Mouse (Mus musculus): ENCODE measurements around the gene Krt2. TPM values are rescaled to one million over a fixed set of nuclear protein-coding genes. Genes with fewer than 3 reads are reported as not detected.

Krt2 gene
- total RNA-seq (2017), result not detected in 3 replicates

DNA sequence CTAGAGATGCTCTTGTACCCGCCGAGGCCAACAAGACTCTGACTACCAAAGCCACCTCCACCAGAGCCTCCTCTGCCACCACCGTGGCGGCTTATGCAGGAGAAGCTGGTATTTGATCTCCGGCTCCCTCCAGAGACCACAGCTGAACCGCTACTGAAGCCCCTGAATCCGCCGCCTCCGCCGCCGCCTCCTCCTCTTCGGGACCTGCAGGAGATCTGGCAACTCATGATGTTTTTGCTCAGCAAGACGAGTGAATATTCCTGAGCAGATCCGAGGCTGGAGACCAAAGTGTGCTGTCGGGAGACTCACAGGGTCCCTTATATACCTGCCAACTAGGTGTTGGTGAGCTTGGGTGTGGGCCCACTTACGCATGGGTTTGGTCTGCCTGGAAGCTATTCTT is at the start of gene Krt2:
Gene Krt2, minus strand, starts transcription at position 295 of the 400 bp plus-strand sequence.
- no peak for ATAC-seq (replicated peaks; ENCODE audit: insufficient number of reproducible peaks, low FRiP score, low TSS enrichment, poor library complexity, severe bottlenecking)

- no peak for ATAC-seq (replicated peaks; ENCODE audit: insufficient number of reproducible peaks, low FRiP score, low TSS enrichment, poor library complexity, severe bottlenecking)
These were observed 48.8 kb upstream of the Krt2 start for GRCm38 (mm10) chr15:101866754-101867153.

- no peak for ATAC-seq (replicated peaks; ENCODE audit: insufficient number of reproducible peaks, low FRiP score, low TSS enrichment, poor library complexity, severe bottlenecking)
These were observed 42.6 kb upstream of the Krt2 start for GRCm38 (mm10) chr15:101860421-101861130.

DNA sequence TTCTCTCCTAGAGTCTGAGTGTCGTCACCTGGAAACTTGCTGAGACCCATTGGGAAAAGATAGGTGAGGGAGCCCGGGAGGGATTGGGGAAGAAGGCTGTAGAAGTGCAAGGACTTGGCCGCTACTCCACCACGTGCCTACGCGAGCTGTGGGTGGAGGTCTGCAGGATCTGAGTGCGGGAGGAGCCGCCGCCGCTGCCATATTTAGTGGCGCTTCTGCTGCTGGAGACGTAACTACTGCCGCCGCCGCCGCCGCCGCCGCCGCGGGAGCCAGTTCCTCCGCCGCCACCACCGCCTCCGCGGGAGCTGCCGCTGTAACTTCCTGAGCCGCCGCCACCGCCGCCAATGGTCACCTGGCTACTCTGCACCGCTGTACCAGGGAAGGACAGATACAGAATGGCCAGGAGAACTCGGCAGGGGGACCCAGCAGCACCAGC is 41.8 kb upstream of the Krt2 start:
- ATAC-seq (replicated peaks; ENCODE audit: insufficient number of reproducible peaks, low FRiP score, low TSS enrichment, poor library complexity, severe bottlenecking), result 0 out of 2 replicates have a peak, but pooled peaks have one; percentile 11

GRCm38 (mm10) chr15:101858673-101859425 is 40.9 kb upstream of the Krt2 start:
- no peak for ATAC-seq (replicated peaks; ENCODE audit: insufficient number of reproducible peaks, low FRiP score, low TSS enrichment, poor library complexity, severe bottlenecking)

DNA sequence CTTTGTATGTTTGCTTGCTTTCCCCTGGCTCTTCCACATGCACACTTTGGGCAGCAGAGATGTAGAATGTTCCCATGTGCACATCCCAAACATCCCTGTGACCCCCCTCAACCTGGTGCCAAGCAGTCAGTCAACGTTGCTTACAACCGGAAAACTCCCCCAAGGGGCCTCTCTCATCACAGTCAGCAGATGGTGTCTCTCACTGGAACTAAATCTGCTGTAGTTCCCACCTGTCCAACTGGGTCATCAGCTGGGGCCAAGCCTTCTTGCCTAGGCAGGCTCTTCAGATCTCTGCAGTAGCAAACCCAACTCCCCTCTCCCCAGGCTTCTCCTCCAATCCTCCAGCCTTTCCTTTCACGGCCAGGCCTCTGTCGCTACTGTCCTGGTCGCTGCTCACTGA is 38.7 kb upstream of the Krt2 start:
- no peak for ATAC-seq (replicated peaks; ENCODE audit: insufficient number of reproducible peaks, low FRiP score, low TSS enrichment, poor library complexity, severe bottlenecking)

GRCm38 (mm10) chr15:101855732-101856131 is 37.8 kb upstream of the Krt2 start:
- ATAC-seq (replicated peaks; ENCODE audit: insufficient number of reproducible peaks, low FRiP score, low TSS enrichment, poor library complexity, severe bottlenecking), result no peak

- no peak for ATAC-seq (replicated peaks; ENCODE audit: insufficient number of reproducible peaks, low FRiP score, low TSS enrichment, poor library complexity, severe bottlenecking)
These were observed 36.3 kb upstream of the Krt2 start for GRCm38 (mm10) chr15:101854294-101854693.

DNA sequence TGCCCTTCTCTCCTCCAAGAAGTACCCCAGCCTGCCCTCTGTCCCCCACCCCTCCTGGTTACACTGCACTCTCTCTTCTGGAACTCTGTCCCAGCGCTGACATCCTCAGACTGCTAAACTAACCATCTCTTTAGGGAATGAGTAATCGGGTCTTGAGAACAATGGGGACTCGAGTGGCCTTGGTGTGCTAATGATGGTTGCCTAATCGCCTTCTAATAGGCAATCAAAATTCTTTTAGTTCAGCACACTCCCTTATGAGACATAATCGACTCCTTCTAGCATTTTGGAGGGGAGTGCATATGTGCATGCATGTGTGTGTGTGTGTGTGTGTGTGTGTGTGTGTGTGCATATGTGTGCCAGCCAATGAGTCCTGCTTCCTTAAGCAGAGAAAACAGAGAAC is 34.6 kb upstream of the Krt2 start:
- no peak for ATAC-seq (replicated peaks; ENCODE audit: insufficient number of reproducible peaks, low FRiP score, low TSS enrichment, poor library complexity, severe bottlenecking)

DNA sequence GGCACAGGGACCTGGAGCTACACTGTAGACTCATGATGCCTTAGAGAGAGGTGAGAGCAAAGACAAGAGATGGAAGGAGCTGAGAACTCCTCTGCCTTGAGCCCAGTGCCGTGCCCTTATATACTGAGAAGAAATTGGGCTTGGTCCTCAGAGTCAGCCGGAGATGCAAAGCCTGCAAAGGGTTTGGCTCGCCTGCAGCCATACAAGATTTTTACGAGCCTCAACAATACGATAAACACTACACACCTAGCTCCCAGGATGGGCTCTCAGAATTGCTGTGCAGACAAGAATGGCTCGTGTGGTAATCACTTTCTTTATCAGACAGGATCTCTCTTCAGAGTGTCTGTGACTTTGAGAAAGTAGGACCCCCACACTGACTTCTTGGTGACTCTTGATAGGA is 32.7 kb upstream of the Krt2 start, which contains the start of gene Krt1:
Gene Krt1, minus strand, starts transcription at position 101 of the 400 bp plus-strand sequence.
- ATAC-seq (replicated peaks; ENCODE audit: insufficient number of reproducible peaks, low FRiP score, low TSS enrichment, poor library complexity, severe bottlenecking), result no peak

DNA sequence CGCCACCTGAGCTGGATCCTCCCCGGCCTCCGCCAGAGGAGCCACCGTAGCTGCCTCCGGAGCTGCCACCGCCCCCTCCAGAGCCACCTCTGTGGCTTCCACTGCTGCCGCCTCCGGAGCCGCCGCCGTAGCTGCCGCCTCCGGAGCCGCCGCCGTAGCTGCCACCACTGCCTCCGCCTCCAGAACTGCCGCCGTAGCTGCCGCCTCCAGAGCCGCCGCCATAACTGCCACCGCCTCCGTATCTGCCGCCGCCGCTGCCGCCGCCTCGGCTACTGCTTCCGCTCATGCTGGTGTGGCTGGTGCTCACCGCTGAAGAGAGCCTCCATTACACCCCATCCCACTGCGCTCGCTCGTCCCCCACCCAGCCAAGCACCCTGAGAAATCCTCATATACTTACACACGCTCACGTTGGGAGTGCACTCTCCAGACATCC is 28.0 kb upstream of the Krt2 start:
- ATAC-seq (replicated peaks; ENCODE audit: insufficient number of reproducible peaks, low FRiP score, low TSS enrichment, poor library complexity, severe bottlenecking), result no peak

DNA sequence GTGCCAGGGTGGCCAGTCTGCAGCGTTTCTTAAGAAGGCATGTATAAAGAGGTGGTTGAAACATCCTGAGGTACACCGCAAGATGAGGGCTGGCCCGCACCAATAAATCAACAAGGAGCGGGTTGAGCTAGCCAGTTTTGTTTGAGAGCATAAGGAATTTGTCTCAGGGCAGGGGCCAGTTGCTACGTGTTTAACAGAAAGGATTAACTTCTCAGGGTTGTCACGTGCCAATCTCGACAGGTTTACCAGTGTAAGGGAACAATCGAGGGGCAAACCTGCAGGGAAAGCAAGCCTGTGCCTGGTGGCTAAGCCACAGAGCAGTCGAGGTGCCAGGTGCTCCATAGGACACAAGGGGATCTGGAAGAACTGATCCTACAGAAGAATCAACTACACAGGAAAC is 25.2 kb upstream of the Krt2 start:
- no peak for ATAC-seq (replicated peaks; ENCODE audit: insufficient number of reproducible peaks, low FRiP score, low TSS enrichment, poor library complexity, severe bottlenecking)

DNA sequence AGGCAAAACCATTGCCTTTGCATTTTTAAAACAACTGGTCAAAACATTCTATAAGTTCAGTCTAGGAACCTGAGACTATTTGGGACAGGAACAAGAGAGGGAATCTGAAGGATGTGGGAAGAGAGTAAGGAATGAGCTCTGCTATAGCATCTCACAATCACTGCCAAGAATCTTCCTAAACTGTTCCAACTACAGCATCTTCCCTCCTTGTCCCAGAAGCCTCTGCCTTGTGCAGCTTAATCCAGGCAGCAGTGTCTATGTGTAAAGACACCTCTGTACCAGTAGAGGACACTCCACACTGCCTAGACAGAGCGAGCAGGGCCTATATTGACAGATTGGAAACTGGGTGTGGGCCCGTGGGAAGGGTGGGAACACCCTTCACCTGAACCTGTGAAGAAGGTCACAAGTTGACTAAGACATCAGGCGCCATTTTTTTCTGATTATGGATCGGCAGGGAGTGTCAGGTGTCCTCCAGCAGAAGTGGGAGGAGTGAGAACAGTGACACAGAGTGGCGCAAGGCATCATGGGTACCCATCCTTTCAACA is 16.9 kb upstream of the Krt2 start:
- no peak for ATAC-seq (replicated peaks; ENCODE audit: insufficient number of reproducible peaks, low FRiP score, low TSS enrichment, poor library complexity, severe bottlenecking)

DNA sequence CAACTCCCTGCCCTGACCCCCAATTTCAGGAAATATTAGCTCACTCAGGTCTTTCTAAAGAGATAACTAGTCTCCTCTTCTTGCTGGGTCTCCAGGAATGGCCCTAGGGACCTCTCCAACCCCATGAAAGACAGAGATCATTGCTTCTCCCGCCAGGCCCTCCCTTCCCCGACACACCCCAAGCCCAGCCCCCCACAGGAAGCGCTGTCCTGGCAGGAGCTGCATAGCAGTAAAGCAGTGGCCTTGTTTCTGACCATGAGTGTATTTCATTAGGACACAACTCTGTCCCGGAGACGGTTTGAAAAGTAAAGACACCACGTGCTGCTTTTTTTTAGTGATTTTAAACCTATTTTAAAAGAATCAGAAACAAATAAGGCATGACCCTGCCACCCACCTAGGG is 15.2 kb upstream of the Krt2 start:
- ATAC-seq (replicated peaks; ENCODE audit: insufficient number of reproducible peaks, low FRiP score, low TSS enrichment, poor library complexity, severe bottlenecking), result no peak

DNA sequence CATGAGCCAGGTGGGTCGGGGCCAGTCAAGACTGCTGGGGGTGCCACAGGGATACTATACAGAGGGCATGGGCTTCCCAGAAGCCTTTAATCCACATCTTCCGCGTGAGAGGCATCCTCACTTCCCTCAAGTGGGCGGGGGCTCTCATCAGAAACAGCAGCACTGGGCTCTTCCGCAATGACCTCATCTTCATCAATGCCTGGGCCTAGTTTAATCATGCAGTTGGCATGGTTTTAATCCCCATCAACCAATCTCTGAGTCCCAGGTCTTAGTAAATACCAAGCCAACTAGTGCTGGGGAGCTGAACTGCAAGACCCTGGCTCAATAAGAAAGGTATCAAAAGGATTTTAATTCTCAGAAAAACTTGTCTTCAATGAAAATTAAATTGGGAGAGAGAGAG is 11.5 kb upstream of the Krt2 start:
- ATAC-seq (replicated peaks; ENCODE audit: insufficient number of reproducible peaks, low FRiP score, low TSS enrichment, poor library complexity, severe bottlenecking), result no peak

DNA sequence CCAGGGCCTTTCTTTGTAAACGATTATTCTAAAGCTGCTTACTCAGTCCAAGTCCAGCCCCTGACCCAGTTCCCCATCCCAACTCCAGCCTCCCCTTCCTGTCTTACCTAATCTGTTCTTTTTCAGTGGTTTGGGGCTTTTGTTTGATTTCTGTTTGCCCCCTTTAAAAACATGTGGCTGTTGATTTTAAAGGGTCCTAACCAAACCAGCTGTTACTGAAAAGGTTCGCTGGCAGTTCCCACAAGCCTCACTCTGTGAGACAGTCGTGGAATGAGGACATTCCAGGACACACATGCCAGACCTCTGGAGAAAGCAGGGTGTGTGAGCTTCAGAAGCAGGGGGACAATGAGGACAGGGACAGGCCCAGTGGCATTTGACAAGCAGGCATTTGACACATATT is 3.8 kb upstream of the Krt2 start:
- no peak for ATAC-seq (replicated peaks; ENCODE audit: insufficient number of reproducible peaks, low FRiP score, low TSS enrichment, poor library complexity, severe bottlenecking)

- no peak for ATAC-seq (replicated peaks; ENCODE audit: insufficient number of reproducible peaks, low FRiP score, low TSS enrichment, poor library complexity, severe bottlenecking)
These were observed 14.7 kb downstream of the Krt2 start for GRCm38 (mm10) chr15:101803052-101803822.

- ATAC-seq (replicated peaks; ENCODE audit: insufficient number of reproducible peaks, low FRiP score, low TSS enrichment, poor library complexity, severe bottlenecking), result no peak
These were observed 15.6 kb downstream of the Krt2 start, which contains the start of gene Krt73 for GRCm38 (mm10) chr15:101802296-101802835. Krt73 (minus strand) TSS chr15:101802346.

DNA sequence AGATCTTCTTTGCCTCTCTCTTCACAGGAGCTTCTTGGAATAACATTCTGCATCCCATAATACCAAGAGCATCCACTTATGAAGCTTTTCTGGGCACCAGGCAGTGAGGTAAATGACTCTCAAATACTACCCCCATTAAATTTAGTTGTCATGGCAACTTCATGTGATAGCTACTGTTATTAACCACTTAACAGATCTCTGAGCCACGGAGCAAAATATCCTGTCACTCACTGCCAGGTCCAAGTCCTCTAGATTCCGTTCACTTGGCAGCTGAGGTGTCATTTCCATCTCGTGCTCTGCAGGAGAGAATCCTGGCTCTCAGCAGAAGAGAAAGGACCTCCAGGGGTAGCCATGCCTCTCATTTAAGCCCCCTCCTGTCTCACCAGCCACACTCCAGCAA is 27.1 kb downstream of the Krt2 start:
- no peak for ATAC-seq (replicated peaks; ENCODE audit: insufficient number of reproducible peaks, low FRiP score, low TSS enrichment, poor library complexity, severe bottlenecking)
